Comparison of ENCODE assay signal across 21 mouse cellular contexts in genomic region chr1:146211646-146212045, GRCm38 (mm10).
DNase-seq lines count a peak whose midpoint lies in the region; ATAC-seq and TF ChIP-seq lines count a peak whose summit lies in the region.
"Had no signal": no experiment of that assay in that cellular context is flagged by ENCODE, and none has a peak within 500 bp of the region (broad histone marks: within the 10 kb centered on the region; RNA-seq: fewer than 3 reads in every experiment).

No protein-coding gene starts in this region.

- intact Hi-C loops in heart, adult 2 months (cut with DNase I): no loop called here

- H3K4me1 ChIP-seq in forebrain, postnatal 0 days (ENCODE audit: insufficient read depth): no peaks in the 10 kb centered on the region
- H3K4me1 ChIP-seq in forebrain, embryonic 10.5 days: no peaks in the 10 kb centered on the region
- H3K4me1 ChIP-seq in midbrain, embryonic 14.5 days (ENCODE audit: control insufficient read depth, insufficient read depth, low read length): no peaks in the 10 kb centered on the region
- H3K4me1 ChIP-seq in midbrain, embryonic 13.5 days (replicated peaks): no peaks in the 10 kb centered on the region
- H3K4me1 ChIP-seq in heart, adult 2 months (ENCODE audit: control insufficient read depth, insufficient read depth, low read length): no peaks in the 10 kb centered on the region
- H3K4me1 ChIP-seq: intestine, embryonic 15.5 days; limb, embryonic 15.5 days; liver, embryonic 15.5 days; stomach, embryonic 15.5 days had no signal

- DNase-seq in forebrain, postnatal 0 days: peak; percentile 35
- no peak for DNase-seq in forebrain, embryonic 10.5 days (ENCODE audit: extremely low spot score, low spot score)
- peak; percentile 71 for DNase-seq in midbrain, embryonic 14.5 days
- DNase-seq in brain, adult 2 months (ENCODE audit: low read depth, low spot score): peak; percentile 29
- no peak for DNase-seq in heart, adult 2 months
- no peak for DNase-seq in left cerebral cortex, adult 8-10 months (ENCODE audit: low spot score in 2 of 2)
- DNase-seq: adrenal gland, postnatal 25 days; cerebellum, adult 18-20 months; gastrocnemius, postnatal 25 days; kidney, postnatal 36 days; right cerebral cortex, postnatal 25 days; thymus, adult 18-20 months; thymus, postnatal 4 days had no signal

- no peaks in the 10 kb centered on the region for H3K36me3 ChIP-seq in forebrain, postnatal 0 days (ENCODE audit: insufficient read depth)
- H3K36me3 ChIP-seq in forebrain, embryonic 10.5 days (replicated peaks): no peaks in the 10 kb centered on the region
- no peaks in the 10 kb centered on the region for H3K36me3 ChIP-seq in midbrain, embryonic 14.5 days (ENCODE audit: control insufficient read depth, insufficient read depth, low read length)
- no peaks in the 10 kb centered on the region for H3K36me3 ChIP-seq in midbrain, embryonic 13.5 days
- no peaks in the 10 kb centered on the region for H3K36me3 ChIP-seq in heart, adult 2 months (ENCODE audit: control insufficient read depth, insufficient read depth, low read length)
- H3K36me3 ChIP-seq: intestine, embryonic 15.5 days; limb, embryonic 15.5 days; liver, embryonic 15.5 days; stomach, embryonic 15.5 days had no signal

- H3K9me3 ChIP-seq in forebrain, postnatal 0 days (ENCODE audit: low read length): no peaks in the 10 kb centered on the region
- H3K9me3 ChIP-seq in forebrain, embryonic 10.5 days: no peaks in the 10 kb centered on the region
- no peaks in the 10 kb centered on the region for H3K9me3 ChIP-seq in midbrain, embryonic 14.5 days (ENCODE audit: control insufficient read depth, low read length)
- H3K9me3 ChIP-seq in midbrain, embryonic 13.5 days: no peaks in the 10 kb centered on the region
- H3K9me3 ChIP-seq: intestine, embryonic 15.5 days; limb, embryonic 15.5 days; liver, embryonic 15.5 days; stomach, embryonic 15.5 days had no signal

- H3K9ac ChIP-seq in forebrain, postnatal 0 days: no peak overlapping the region
- no peak overlapping the region for H3K9ac ChIP-seq in midbrain, embryonic 14.5 days (replicated peaks; ENCODE audit: low read length)
- H3K9ac ChIP-seq in midbrain, embryonic 13.5 days (replicated peaks): no peak overlapping the region
- no peak overlapping the region for H3K9ac ChIP-seq in heart, adult 2 months (ENCODE audit: low read depth, low read length)
- H3K9ac ChIP-seq: intestine, embryonic 15.5 days; limb, embryonic 15.5 days; liver, embryonic 15.5 days; stomach, embryonic 15.5 days had no signal

- 94% methylated on average over 1 of the region's 1 CpGs for WGBS in forebrain, postnatal 0 days
- WGBS in forebrain, embryonic 10.5 days: 96% methylated on average over 1 of the region's 1 CpGs
- 94% methylated on average over 1 of the region's 1 CpGs for WGBS in midbrain, embryonic 14.5 days
- 94% methylated on average over 1 of the region's 1 CpGs for whole genome bisulfite sequencing in midbrain, embryonic 13.5 days
- 89% methylated on average over 1 of the region's 1 CpGs for WGBS in heart, adult 2 months

- no peaks in the 10 kb centered on the region for H3K79me2 ChIP-seq in heart, adult 2 months (replicated peaks; ENCODE audit: control insufficient read depth, insufficient read depth, low read length)

- no peak overlapping the region for H3K27ac ChIP-seq in forebrain, postnatal 0 days (ENCODE audit: low read depth, low read length)
- H3K27ac ChIP-seq in forebrain, embryonic 10.5 days: no peak overlapping the region
- no peak overlapping the region for H3K27ac ChIP-seq in midbrain, embryonic 14.5 days (replicated peaks; ENCODE audit: low read depth, low read length)
- no peak overlapping the region for H3K27ac ChIP-seq in midbrain, embryonic 13.5 days
- H3K27ac ChIP-seq in heart, adult 2 months: no peak overlapping the region
- H3K27ac ChIP-seq: intestine, embryonic 15.5 days; limb, embryonic 15.5 days; liver, embryonic 15.5 days; stomach, embryonic 15.5 days had no signal

- TF ChIP-seq EP300 in heart, adult 2 months (IDR thresholded peaks at IDR 0.05; ENCODE audit: insufficient read depth, low read depth, low read length): no peak

- H3K4me2 ChIP-seq in forebrain, postnatal 0 days (ENCODE audit: low read depth): no peak overlapping the region
- no peak overlapping the region for H3K4me2 ChIP-seq in midbrain, embryonic 14.5 days (ENCODE audit: low read length)
- H3K4me2 ChIP-seq in midbrain, embryonic 13.5 days (replicated peaks): no peak overlapping the region
- H3K4me2 ChIP-seq: intestine, embryonic 15.5 days; limb, embryonic 15.5 days; liver, embryonic 15.5 days; stomach, embryonic 15.5 days had no signal

- TF ChIP-seq CTCF in forebrain, postnatal 0 days (IDR thresholded peaks at IDR 0.05; ENCODE audit: low read depth): peak; percentile 3; the same call in 1 of the 2 replicates
- TF ChIP-seq CTCF in heart, adult 2 months (IDR thresholded peaks at IDR 0.05): no peak

- H3K27me3 ChIP-seq in forebrain, postnatal 0 days (ENCODE audit: insufficient read depth, low read length): no peaks in the 10 kb centered on the region
- H3K27me3 ChIP-seq in forebrain, embryonic 10.5 days (ENCODE audit: poor library complexity, severe bottlenecking): no peaks in the 10 kb centered on the region
- no peaks in the 10 kb centered on the region for H3K27me3 ChIP-seq in midbrain, embryonic 14.5 days (ENCODE audit: control insufficient read depth, insufficient read depth, low read length)
- no peaks in the 10 kb centered on the region for H3K27me3 ChIP-seq in midbrain, embryonic 13.5 days
- no peaks in the 10 kb centered on the region for H3K27me3 ChIP-seq in heart, adult 2 months (ENCODE audit: control insufficient read depth, insufficient read depth, low read length)
- H3K27me3 ChIP-seq: intestine, embryonic 15.5 days; limb, embryonic 15.5 days; liver, embryonic 15.5 days; stomach, embryonic 15.5 days had no signal

- no peak overlapping the region for H3K4me3 ChIP-seq in forebrain, postnatal 0 days (ENCODE audit: low read depth, low read length)
- no peak overlapping the region for H3K4me3 ChIP-seq in forebrain, embryonic 10.5 days
- H3K4me3 ChIP-seq in midbrain, embryonic 14.5 days (replicated peaks; ENCODE audit: low read depth, low read length): no peak overlapping the region
- H3K4me3 ChIP-seq in midbrain, embryonic 13.5 days (replicated peaks): no peak overlapping the region
- H3K4me3 ChIP-seq in heart, adult 2 months: no peak overlapping the region
- H3K4me3 ChIP-seq: intestine, embryonic 15.5 days; limb, embryonic 15.5 days; liver, embryonic 15.5 days; stomach, embryonic 15.5 days had no signal

- ATAC-seq in forebrain, postnatal 0 days: no peak
- ATAC-seq in midbrain, embryonic 14.5 days (ENCODE audit: low FRiP score, low TSS enrichment): no peak
- no peak for ATAC-seq in midbrain, embryonic 13.5 days
- ATAC-seq: activated CD4-positive, CD25-positive, alpha-beta regulatory T cell, adult 4 months; intestine, embryonic 15.5 days; lung, postnatal 0 days; midbrain, embryonic 16.5 days had no signal

- TF ChIP-seq POLR2A in heart, adult 2 months (IDR thresholded peaks at IDR 0.05; ENCODE audit: insufficient read depth, low read depth, low read length): no peak

Comparison
In these comparisons a context has a peak if more than half of its experiments do, and no peak if none do; other contexts are left out.
1. DNase-seq: peak in forebrain, postnatal 0 days (single experiment), midbrain, embryonic 14.5 days (single experiment) and brain, adult 2 months (single experiment); none in forebrain, embryonic 10.5 days (single experiment), heart, adult 2 months (0 of 2) and left cerebral cortex, adult 8-10 months (0 of 2).